Mouse (Mus musculus): ENCODE measurements around the gene Eml2.

Eml2 gene

DNA sequence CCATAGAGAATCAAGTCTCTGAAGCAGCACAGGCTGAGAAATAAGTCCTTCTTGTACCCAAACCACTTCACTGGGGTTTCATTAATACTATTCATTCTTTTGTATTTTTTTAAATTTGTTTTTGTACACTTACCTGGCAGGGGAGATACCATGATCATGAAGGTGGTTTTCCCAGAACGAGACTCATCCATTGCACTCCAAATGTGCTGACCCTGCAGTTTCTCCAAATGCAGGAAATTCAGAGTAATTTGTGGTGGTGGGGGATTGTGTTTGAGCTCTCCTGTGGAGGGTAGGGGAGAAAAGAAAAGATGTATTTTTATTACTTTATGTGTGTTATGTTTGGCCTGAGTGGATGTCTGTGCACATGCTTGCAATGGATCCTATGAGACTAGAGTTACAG, 65.8 kb downstream of the Eml2 start:
- CTCF ChIA-PET = interaction anchor here in 1 of 4 experiments (5.3 kb wide), 1 partner anchor 38 kb away, joined by 53 read pairs; the partner anchor contains the start of gene Ppm1n
- POLR2A ChIA-PET = interaction anchor here in 2 of 4 experiments (0.8 to 6.9 kb wide), 10 partner anchors 8 to 45 kb away, joined by 3 to 82 read pairs (median 32); partner anchors contain the start of genes Vasp (in 2 of the 2), Opa3 (in 1 of the 2) and Ppm1n (in 1 of the 2)

GRCm38 (mm10) chr7:19243858-19244257, 67.6 kb downstream of the Eml2 start:
- ChIA-PET POLR2A (interaction anchor here in 2 of 4 experiments (0.6 to 5.5 kb wide), 14 partner anchors 9 to 43 kb away, joined by 3 to 36 read pairs (median 6); partner anchors contain the start of gene Vasp (in 2 of the 2)), CTCF (interaction anchor here in 3 of 4 experiments (0.6 to 1.4 kb wide), 6 partner anchors 10 to 49 kb away, joined by 3 to 6 read pairs (median 3); no protein-coding TSS in a partner anchor)

GRCm38 (mm10) chr7:19245083-19245482, 68.9 kb downstream of the Eml2 start:
- POLR2A ChIA-PET = interaction anchor here in 3 of 4 experiments (0.9 to 5.5 kb wide), 20 partner anchors 8 to 286 kb away, joined by 3 to 36 read pairs (median 6); partner anchors contain the start of gene Vasp (in 2 of the 3)

DNA sequence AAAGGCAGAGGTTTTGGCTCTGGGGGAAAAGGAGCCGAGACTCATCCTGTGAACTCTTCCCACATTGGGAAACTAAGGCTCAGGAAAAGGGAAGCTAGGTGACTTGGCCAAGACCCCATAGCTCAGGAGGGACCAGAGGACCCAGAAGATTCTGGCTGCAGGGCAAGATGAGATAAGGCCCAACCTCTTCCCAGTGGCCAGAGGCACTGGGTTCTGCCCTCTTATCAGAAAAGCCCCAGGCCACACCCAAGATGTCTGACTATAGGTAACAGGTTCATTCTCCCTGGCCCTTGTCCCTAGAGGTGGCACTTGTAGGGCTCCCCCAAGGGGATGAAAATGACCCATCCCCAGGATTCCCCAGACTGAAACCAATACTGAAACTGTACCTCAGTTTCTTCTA, 70.6 kb downstream of the Eml2 start:
- POLR2A ChIA-PET = interaction anchor here in 3 of 4 experiments (0.8 to 5.5 kb wide), 8 partner anchors 9 to 32 kb away, joined by 3 to 36 read pairs (median 5); no protein-coding TSS in a partner anchor
- CTCF ChIA-PET = interaction anchor here in 3 of 4 experiments (0.8 to 1.3 kb wide), 5 partner anchors 18 to 53 kb away, joined by 3 to 4 read pairs (median 3); partner anchors contain the start of gene Ppm1n (in 1 of the 3)

More at GRCm38 (mm10) chr7:19245083-19245482, 68.9 kb downstream of the Eml2 start:
- CTCF ChIA-PET = interaction anchor here in 1 of 4 experiments (0.5 to 1.2 kb wide), 5 partner anchors 11 to 50 kb away, joined by 3 to 6 read pairs (median 3); partner anchors contain the start of gene Ppm1n

- ChIA-PET CTCF (interaction anchor here in 3 of 4 experiments (0.9 to 1.3 kb wide), 3 partner anchors 19 to 53 kb away, joined by 3 to 4 read pairs (median 3); no protein-coding TSS in a partner anchor), POLR2A (interaction anchor here in 2 of 4 experiments (0.5 to 5.5 kb wide), 9 partner anchors 8 to 212 kb away, joined by 3 to 36 read pairs (median 5); no protein-coding TSS in a partner anchor)
Measured at GRCm38 (mm10) chr7:19247511-19247910, 71.3 kb downstream of the Eml2 start.

GRCm38 (mm10) chr7:19252078-19252477, 75.9 kb downstream of the Eml2 start:
- CTCF ChIA-PET = interaction anchor here in 3 of 4 experiments (1.0 to 1.9 kb wide), 3 partner anchors 12 to 43 kb away, joined by 3 to 5 read pairs (median 3); no protein-coding TSS in a partner anchor
- POLR2A ChIA-PET = interaction anchor here in 2 of 4 experiments (0.5 to 3.3 kb wide), 4 partner anchors 12 to 74 kb away, joined by 3 to 17 read pairs (median 4); no protein-coding TSS in a partner anchor

DNA sequence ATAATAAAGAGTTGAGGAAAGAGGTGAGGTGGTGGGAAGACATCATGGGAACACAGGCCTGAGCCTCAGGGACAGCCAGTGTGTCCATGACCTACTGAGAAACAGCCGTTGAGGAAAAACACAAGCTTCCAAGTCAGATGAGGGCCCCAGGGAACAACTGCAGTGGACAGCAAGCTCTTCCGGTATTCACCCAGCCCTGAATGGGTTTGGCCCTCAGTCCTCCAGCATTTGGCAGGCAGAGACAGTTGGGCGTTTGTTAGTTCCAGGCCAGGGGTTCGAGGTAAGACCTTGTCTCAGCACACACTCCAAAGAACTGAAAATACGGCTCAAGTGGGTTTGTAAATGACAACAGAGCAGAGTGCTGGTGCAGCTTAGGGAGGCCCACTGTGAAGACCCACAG, 77.2 kb downstream of the Eml2 start:
- ChIA-PET CTCF (interaction anchor here in 3 of 4 experiments (0.6 to 1.9 kb wide), 4 partner anchors 14 to 45 kb away, joined by 3 to 13 read pairs (median 7); no protein-coding TSS in a partner anchor), POLR2A (interaction anchor here in 3 of 4 experiments (0.7 to 3.3 kb wide), 18 partner anchors 9 to 212 kb away, joined by 3 to 17 read pairs (median 6); partner anchors contain the start of gene Vasp (in 1 of the 3))

DNA sequence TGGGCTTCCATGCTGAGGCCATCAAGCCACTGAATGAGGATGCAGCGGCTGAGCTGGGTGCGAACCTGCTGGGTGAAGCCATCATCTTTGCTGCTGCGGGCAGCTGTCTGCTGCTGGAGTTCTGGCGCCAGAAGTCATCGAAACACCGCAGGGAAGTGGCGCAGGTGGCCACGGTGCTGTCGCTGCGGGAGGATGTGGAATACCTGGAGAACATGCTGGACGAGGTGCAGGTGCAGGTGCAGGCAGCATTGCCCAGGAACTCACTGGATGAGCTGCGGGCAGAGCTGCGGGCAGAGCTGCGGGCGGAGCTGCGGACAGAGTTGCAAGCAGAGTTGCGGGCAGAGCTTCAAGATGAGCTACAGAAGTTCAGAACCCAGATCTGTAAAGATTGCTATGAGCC, 79.2 kb downstream of the Eml2 start:
- CTCF ChIA-PET = interaction anchor here in 3 of 4 experiments (0.5 to 3.4 kb wide), 7 partner anchors 11 to 25 kb away, joined by 3 to 27 read pairs (median 3); no protein-coding TSS in a partner anchor

More for the DNA sequence above, 79.2 kb downstream of the Eml2 start:
- POLR2A ChIA-PET = interaction anchor here in 3 of 4 experiments (0.5 to 6.8 kb wide), 20 partner anchors 8 to 165 kb away, joined by 3 to 60 read pairs (median 7); partner anchors contain the start of genes Ppm1n (in 1 of the 3) and Vasp (in 1 of the 3)

Measured in embryonic stem cell, embryonic (primary cell).